13 mouse cellular contexts compared by ENCODE assay signal in genomic region chr10:84413310-84413709, GRCm38 (mm10). TPM values are rescaled to one million over a fixed set of nuclear protein-coding genes. Genes with fewer than 3 reads are reported as not detected.
A peak's percentile ranks its signal among the peaks of the same experiment; 100 is the strongest.
DNase-seq lines count a peak whose midpoint lies in the region; ATAC-seq and TF ChIP-seq lines count a peak whose summit lies in the region.
"Had no signal": no experiment of that assay in that cellular context is flagged by ENCODE, and none has a peak within 500 bp of the region (broad histone marks: within the 10 kb centered on the region; RNA-seq: fewer than 3 reads in every experiment).

No protein-coding gene starts in this region.

- no peak overlapping the region for H3K9ac ChIP-seq in hindbrain, postnatal 0 days (replicated peaks; ENCODE audit: low read length)
- 0 out of 2 replicates have a peak overlapping the region, but pooled peaks have one; percentile 5 for H3K9ac ChIP-seq in neural tube, embryonic 13.5 days
- H3K9ac ChIP-seq: intestine, embryonic 15.5 days; liver, embryonic 14.5 days had no signal

- no peaks in the 10 kb centered on the region for H3K27me3 ChIP-seq in hindbrain, postnatal 0 days (ENCODE audit: insufficient read depth, low read length)
- H3K27me3 ChIP-seq in hindbrain, embryonic 10.5 days (ENCODE audit: insufficient read depth, poor library complexity, severe bottlenecking): no peaks in the 10 kb centered on the region
- no peaks in the 10 kb centered on the region for H3K27me3 ChIP-seq in neural tube, embryonic 13.5 days
- H3K27me3 ChIP-seq in kidney, adult 2 months (replicated peaks; ENCODE audit: control insufficient read depth, insufficient read depth, low read length): no peaks in the 10 kb centered on the region
- H3K27me3 ChIP-seq: intestine, embryonic 15.5 days had no signal

- no peaks in the 10 kb centered on the region for H3K36me3 ChIP-seq in hindbrain, postnatal 0 days (ENCODE audit: insufficient read depth, low read length)
- H3K36me3 ChIP-seq in hindbrain, embryonic 10.5 days: peaks cover 68% of the 10 kb centered on the region
- peaks cover 10% of the 10 kb centered on the region; the same call in 1 of the 2 replicates for H3K36me3 ChIP-seq in neural tube, embryonic 13.5 days
- no peaks in the 10 kb centered on the region for H3K36me3 ChIP-seq in kidney, adult 2 months (ENCODE audit: control insufficient read depth, insufficient read depth, low read length)
- H3K36me3 ChIP-seq: intestine, embryonic 15.5 days had no signal

- no peak overlapping the region for H3K4me3 ChIP-seq in hindbrain, postnatal 0 days (ENCODE audit: low read length)
- H3K4me3 ChIP-seq in hindbrain, embryonic 10.5 days: no peak overlapping the region
- H3K4me3 ChIP-seq in neural tube, embryonic 13.5 days: no peak overlapping the region
- no peak overlapping the region for H3K4me3 ChIP-seq in kidney, adult 2 months (ENCODE audit: insufficient read depth, low read depth, low read length)
- H3K4me3 ChIP-seq: erythroblast, embryonic 14.5 days; intestine, embryonic 15.5 days had no signal

- H3K27ac ChIP-seq in hindbrain, postnatal 0 days: peak overlapping the region; percentile 51; the same call in 1 of the 2 replicates
- H3K27ac ChIP-seq in hindbrain, embryonic 10.5 days: no peak overlapping the region
- 0 out of 2 replicates have a peak overlapping the region, but pooled peaks have one; percentile 38 for H3K27ac ChIP-seq in neural tube, embryonic 13.5 days (replicated peaks)
- no peak overlapping the region for H3K27ac ChIP-seq in kidney, adult 2 months (ENCODE audit: insufficient read depth, low read depth, low read length)
- H3K27ac ChIP-seq: intestine, embryonic 15.5 days; liver, embryonic 14.5 days had no signal

- DNase-seq in hindbrain, postnatal 0 days (ENCODE audit: low spot score): peak; percentile 62
- no peak for DNase-seq in hindbrain, embryonic 10.5 days (ENCODE audit: low spot score)
- no peak for DNase-seq in neural tube, embryonic 10.5 days (ENCODE audit: extremely low spot score, low spot score)
- DNase-seq in cerebellum, postnatal 36 days: peak; percentile 75 to 77
- no peak for DNase-seq in kidney, adult 2 months
- no peak for DNase-seq in kidney, adult 9 months
- DNase-seq: gastrocnemius, postnatal 25 days; spleen, adult 18-20 months had no signal

- no peak overlapping the region for H3K4me2 ChIP-seq in hindbrain, postnatal 0 days (ENCODE audit: low read depth, low read length)
- H3K4me2 ChIP-seq in neural tube, embryonic 13.5 days: no peak overlapping the region
- H3K4me2 ChIP-seq: intestine, embryonic 15.5 days had no signal

- TF ChIP-seq POLR2A in kidney, adult 2 months (IDR thresholded peaks at IDR 0.05; ENCODE audit: low read depth, low read length): no peak

- H3K4me1 ChIP-seq in hindbrain, postnatal 0 days (ENCODE audit: insufficient read depth, low read length): peaks cover 30% of the 10 kb centered on the region
- H3K4me1 ChIP-seq in hindbrain, embryonic 10.5 days (replicated peaks): peaks cover 32% of the 10 kb centered on the region
- H3K4me1 ChIP-seq in neural tube, embryonic 13.5 days (replicated peaks): peaks cover 55% of the 10 kb centered on the region
- peaks cover 27% of the 10 kb centered on the region for H3K4me1 ChIP-seq in kidney, adult 2 months (ENCODE audit: control insufficient read depth, insufficient read depth, low read length)
- H3K4me1 ChIP-seq: intestine, embryonic 15.5 days had no signal

- 40% methylated on average over 6 of the region's 6 CpGs for WGBS in hindbrain, postnatal 0 days
- WGBS in hindbrain, embryonic 10.5 days: 87% methylated on average over 6 of the region's 6 CpGs
- 73% methylated on average over 6 of the region's 6 CpGs for WGBS in neural tube, embryonic 13.5 days
- WGBS in kidney, adult 2 months: 73% methylated on average over 6 of the region's 6 CpGs

- no peaks in the 10 kb centered on the region for H3K9me3 ChIP-seq in hindbrain, postnatal 0 days (ENCODE audit: low read length)
- no peaks in the 10 kb centered on the region for H3K9me3 ChIP-seq in hindbrain, embryonic 10.5 days
- no peaks in the 10 kb centered on the region for H3K9me3 ChIP-seq in neural tube, embryonic 13.5 days
- H3K9me3 ChIP-seq: intestine, embryonic 15.5 days had no signal

- ATAC-seq in hindbrain, postnatal 0 days: no peak
- no peak for ATAC-seq in neural tube, embryonic 13.5 days (ENCODE audit: low read depth)
- ATAC-seq in activated CD4-positive, CD25-positive, alpha-beta regulatory T cell, adult 4 months: no peak
- ATAC-seq: intestine, embryonic 15.5 days had no signal

- TF ChIP-seq CTCF in hindbrain, postnatal 0 days (IDR thresholded peaks at IDR 0.05; ENCODE audit: low read depth): no peak
- no peak for TF ChIP-seq CTCF in kidney, adult 2 months (conservative IDR thresholded peaks at IDR 0.05; ENCODE audit: insufficient read depth, insufficient read length, low read depth, low read length)

RNA-seq across cellular contexts. Expression of gene Nuak1, which starts 27.1 kb away (rescaled TPM):
- 22.7 and 23.3 TPM in 2 replicates for total RNA-seq in hindbrain, postnatal 0 days (2014; rRNA removed)
- 3.0 and 3.1 TPM in 2 replicates for polyA plus RNA-seq in hindbrain, postnatal 0 days (2015; fragmentation: Nextera tagmentation; extraction: Ambion mirVana)
- polyA plus RNA-seq in hindbrain, embryonic 10.5 days (2016; fragmentation: Nextera tagmentation; extraction: Ambion mirVana): 3.1 and 3.7 TPM in 2 replicates
- polyA plus RNA-seq in neural tube, embryonic 13.5 days (2015; fragmentation: Nextera tagmentation; extraction: Ambion mirVana): 5.4 and 5.7 TPM in 2 replicates
- polyA plus RNA-seq in kidney, adult 2 months (2012; rRNA removed): 12.2 and 12.3 TPM in 2 replicates
- not detected for polyA plus RNA-seq in activated CD4-positive, CD25-positive, alpha-beta regulatory T cell, adult 4 months (2017; shearing (Covaris generic))

Comparison
In these comparisons a context has a peak if more than half of its experiments do, and no peak if none do; other contexts are left out.
1. DNase-seq: peak in hindbrain, postnatal 0 days (single experiment) and cerebellum, postnatal 36 days (2 of 2); none in hindbrain, embryonic 10.5 days (single experiment), neural tube, embryonic 10.5 days (single experiment), kidney, adult 2 months (single experiment) and kidney, adult 9 months (single experiment).
2. H3K27ac ChIP-seq: peak in hindbrain, postnatal 0 days (single experiment) and neural tube, embryonic 13.5 days (single experiment); none in hindbrain, embryonic 10.5 days (single experiment) and kidney, adult 2 months (single experiment).